ENCODE assay signal across 8 mouse cellular contexts in genomic region chr17:47923011-47923677, GRCm38 (mm10). TPM values are rescaled to one million over a fixed set of nuclear protein-coding genes. Genes with fewer than 3 reads are reported as not detected.
DNase-seq lines count a peak whose midpoint lies in the region; ATAC-seq lines count a peak whose summit lies in the region.

No protein-coding gene starts in this region.

- intact Hi-C loops in left cerebral cortex, postnatal 14 days (cut with DNase I): loop anchor here (5.0 kb wide), 2 partner anchors 46 to 174 kb away; no protein-coding TSS in a partner anchor

- peaks cover 44% of the 10 kb centered on the region for H3K4me1 ChIP-seq in heart, embryonic 12.5 days (replicated peaks)
- H3K4me1 ChIP-seq in kidney, embryonic 14.5 days (ENCODE audit: control insufficient read depth, insufficient read depth, low read length): peaks cover 30% of the 10 kb centered on the region
- peaks cover 31% of the 10 kb centered on the region; the same call in 1 of the 2 replicates for H3K4me1 ChIP-seq in stomach, embryonic 14.5 days (ENCODE audit: control insufficient read depth, insufficient read depth, low read length)

- H3K9ac ChIP-seq in heart, embryonic 12.5 days: peak overlapping the region; percentile 96
- H3K9ac ChIP-seq in kidney, embryonic 14.5 days (ENCODE audit: low read depth, low read length): peak overlapping the region; percentile 94
- peak overlapping the region; percentile 98 for H3K9ac ChIP-seq in stomach, embryonic 14.5 days (replicated peaks; ENCODE audit: low read depth, low read length)

- H3K4me3 ChIP-seq in heart, embryonic 12.5 days: peak overlapping the region; percentile 79
- peak overlapping the region; percentile 95 for H3K4me3 ChIP-seq in kidney, embryonic 14.5 days (ENCODE audit: low read length)
- H3K4me3 ChIP-seq in stomach, embryonic 14.5 days (ENCODE audit: low read depth, low read length): peak overlapping the region; percentile 89

- H3K9me3 ChIP-seq in heart, embryonic 12.5 days (replicated peaks): no peaks in the 10 kb centered on the region
- no peaks in the 10 kb centered on the region for H3K9me3 ChIP-seq in kidney, embryonic 14.5 days (ENCODE audit: control insufficient read depth, low read length)
- H3K9me3 ChIP-seq in stomach, embryonic 14.5 days (ENCODE audit: control insufficient read depth, low read depth, low read length): no peaks in the 10 kb centered on the region

- peak overlapping the region; percentile 97 for H3K27ac ChIP-seq in heart, embryonic 12.5 days (ENCODE audit: poor library complexity, severe bottlenecking)
- peak overlapping the region; percentile 91 for H3K27ac ChIP-seq in kidney, embryonic 14.5 days (ENCODE audit: low read depth, low read length)
- H3K27ac ChIP-seq in stomach, embryonic 14.5 days (ENCODE audit: low read length): peak overlapping the region; percentile 94

- H3K4me2 ChIP-seq in heart, embryonic 12.5 days: peak overlapping the region; percentile 99
- H3K4me2 ChIP-seq in kidney, embryonic 14.5 days (replicated peaks; ENCODE audit: low read depth, low read length): peak overlapping the region; percentile 88
- peak overlapping the region; percentile 82 for H3K4me2 ChIP-seq in stomach, embryonic 14.5 days (replicated peaks; ENCODE audit: low read depth, low read length)

- H3K27me3 ChIP-seq in heart, embryonic 12.5 days (replicated peaks): no peaks in the 10 kb centered on the region
- no peaks in the 10 kb centered on the region for H3K27me3 ChIP-seq in kidney, embryonic 14.5 days (ENCODE audit: control insufficient read depth, insufficient read depth, low read length)
- no peaks in the 10 kb centered on the region for H3K27me3 ChIP-seq in stomach, embryonic 14.5 days (ENCODE audit: control insufficient read depth, insufficient read depth, low read length)

- no peak for ATAC-seq in heart, embryonic 12.5 days (ENCODE audit: insufficient number of reproducible peaks, low FRiP score)
- ATAC-seq in kidney, embryonic 14.5 days (ENCODE audit: low FRiP score, low TSS enrichment): no peak
- no peak for ATAC-seq in stomach, embryonic 14.5 days (ENCODE audit: insufficient number of reproducible peaks, insufficient read depth, low FRiP score, low read depth)

- peak; percentile 51 for DNase-seq in gastrocnemius, postnatal 10 days
- DNase-seq in gastrocnemius, adult 8-10 months (ENCODE audit: low spot score in 2 of 2): no peak
- DNase-seq in adrenal gland, postnatal 14 days: peak; percentile 71
- DNase-seq in lung, postnatal 36 days: peak; percentile 25
- DNase-seq in left cerebral cortex, postnatal 14 days (ENCODE audit: low spot score in 2 of 2): no peak

- peaks cover 4% of the 10 kb centered on the region; the same call in 1 of the 2 replicates for H3K36me3 ChIP-seq in heart, embryonic 12.5 days
- H3K36me3 ChIP-seq in kidney, embryonic 14.5 days (ENCODE audit: control insufficient read depth, insufficient read depth, low read length): no peaks in the 10 kb centered on the region; the same call in 1 of the 2 replicates
- H3K36me3 ChIP-seq in stomach, embryonic 14.5 days (ENCODE audit: control insufficient read depth, insufficient read depth, low read length): peaks cover 12% of the 10 kb centered on the region

- WGBS in heart, embryonic 12.5 days: under 1% methylated on average over 28 of the region's 28 CpGs
- WGBS in kidney, embryonic 14.5 days: 0% methylated on average over 28 of the region's 28 CpGs
- WGBS in stomach, embryonic 14.5 days: under 1% methylated on average over 28 of the region's 28 CpGs

RNA-seq across cellular contexts. Expression of gene Foxp4, which starts 1.3 kb away (rescaled TPM):
- total RNA-seq in gastrocnemius, postnatal 10 days (2021): 10 to 100 TPM; 10.2 to 16.1 TPM
- 1 to 10 TPM; 5.9 to 7.8 (median 6.6) TPM for total RNA-seq in gastrocnemius, adult 8-10 months (2022)
- 20.6 and 28.1 TPM in 2 replicates for total RNA-seq in adrenal gland, postnatal 14 days (2021)
- 20.7 and 22.5 TPM in 2 replicates for polyA plus RNA-seq in heart, embryonic 12.5 days (2016; fragmentation: Nextera tagmentation; extraction: Ambion mirVana)
- 23.9 and 25.4 TPM in 2 replicates for polyA plus RNA-seq in kidney, embryonic 14.5 days (2014; fragmentation: Nextera tagmentation; extraction: Ambion mirVana)
- 41.8 and 43.3 TPM in 2 replicates for polyA plus RNA-seq in stomach, embryonic 14.5 days (2014; fragmentation: Nextera tagmentation; extraction: Ambion mirVana)
- 10 to 100 TPM; 43.1 to 55.1 TPM for total RNA-seq in left cerebral cortex, postnatal 14 days (2021)

Comparison
In these comparisons a context has a peak if more than half of its experiments do, and no peak if none do; other contexts are left out.
1. DNase-seq: peak in gastrocnemius, postnatal 10 days (single experiment), adrenal gland, postnatal 14 days (single experiment) and lung, postnatal 36 days (single experiment); none in gastrocnemius, adult 8-10 months (0 of 2) and left cerebral cortex, postnatal 14 days (0 of 2).
2. Peak in every context shown above with its lines, with median percentiles within 50 percentile points of each other: H3K27ac ChIP-seq, H3K4me2 ChIP-seq, H3K4me3 ChIP-seq and H3K9ac ChIP-seq.